Mouse (Mus musculus) intestine, embryonic 14.5 days (tissue): ENCODE data around the gene Slc16a14. TPM values are rescaled to one million over a fixed set of nuclear protein-coding genes. Genes with fewer than 3 reads are reported as not detected.

Experiments used
- ATAC-seq: fragments of 200-750 bp; cut with Nextera tagmentation; replicated peaks from 2 replicates; pipeline ENCODE4 v1.8.0; 2017; ENCODE audit warnings: low read depth, moderate number of reproducible peaks, moderate TSS enrichment, moderate library complexity; ENCODE audit not compliant: low FRiP score, low TSS enrichment
- DNase-seq: peaks from one replicate; pipeline ENCODE4 v3.0.0-alpha.2; 2018; ENCODE audit warnings: low spot score
- H3K27ac ChIP-seq: fragments of 300-500 bp; sonication (generic); 2 replicates; pipeline ENCODE4 v1.5.1; 2014; ENCODE audit warnings: low read depth, mild to moderate bottlenecking, control low read depth
- H3K27me3 ChIP-seq: fragments of 300-500 bp; sonication (generic); replicated peaks from 2 replicates; pipeline ENCODE4 v1.6.1; 2014; ENCODE audit warnings: low read length, control low read depth; ENCODE audit not compliant: control insufficient read depth, insufficient read depth
- H3K36me3 ChIP-seq: fragments of 300-500 bp; sonication (generic); 2 replicates; pipeline ENCODE4 v1.6.1; 2014; ENCODE audit warnings: low read length, control low read depth; ENCODE audit not compliant: control insufficient read depth, insufficient read depth
- H3K4me1 ChIP-seq: fragments of 300-500 bp; sonication (generic); replicated peaks from 2 replicates; pipeline ENCODE4 v1.6.1; 2014; ENCODE audit warnings: low read length, control low read depth, mixed read lengths; ENCODE audit not compliant: control insufficient read depth, insufficient read depth
- H3K4me2 ChIP-seq: fragments of 300-500 bp; sonication (generic); 2 replicates; pipeline ENCODE4 v1.6.1; 2014; ENCODE audit warnings: low read length
- H3K4me3 ChIP-seq: fragments of 300-500 bp; sonication (generic); 2 replicates; pipeline ENCODE4 v1.5.1; 2014; ENCODE audit warnings: low read depth, low read length, control low read depth, mixed read lengths
- H3K9ac ChIP-seq: fragments of 300-500 bp; sonication (generic); 2 replicates; pipeline ENCODE4 v1.6.1; 2014; ENCODE audit warnings: mild to moderate bottlenecking, low read length
- H3K9me3 ChIP-seq: fragments of 300-500 bp; sonication (generic); 2 replicates; pipeline ENCODE4 v1.6.1; 2016; ENCODE audit warnings: low read length, control low read depth; ENCODE audit not compliant: control insufficient read depth
- WGBS: fragments of 180-500 bp; shearing (Covaris S2); extraction: QIAGEN DNeasy Blood & Tissue Kit; methylation state at CpG from one replicate; pipeline ENCODE4 v1.1.7; 2014; 5-methylcytosine and 5-hydroxymethylcytosine counted together
- polyA plus RNA-seq: library from polyadenylated mRNA; unstranded; fragments of >200 nt; fragmentation: Nextera tagmentation; extraction: Ambion mirVana; gene quantifications from 2 replicates; pipeline ENCODE4 v1.2.1, GENCODE M21; 2014

Gene Slc16a14
- polyA plus RNA-seq, 1 experiment from 2014 or later = 0.26 TPM

- Histone ChIP-seq H3K9me3 (no peaks in the 10 kb centered on the region), H3K36me3 (no peaks in the 10 kb centered on the region), H3K4me3 (no peak overlapping the region), H3K9ac (no peak overlapping the region), H3K27ac (no peak overlapping the region), H3K27me3 (no peaks in the 10 kb centered on the region), H3K4me2 (no peak overlapping the region), H3K4me1 (0 out of 2 replicates have a peak, but pooled peaks cover 2% of the 10 kb centered on the region)
- WGBS = 70% methylated on average over 4 of the region's 4 CpGs
- no peak for DNase-seq
- ATAC-seq = no peak
These were observed 66.1 kb downstream of the Slc16a14 start for GRCm38 (mm10) chr1:84868841-84869240.

- H3K4me3 ChIP-seq = no peak overlapping the region
- ATAC-seq = no peak
- H3K36me3 ChIP-seq = no peaks in the 10 kb centered on the region
- no peak overlapping the region for H3K9ac ChIP-seq
- H3K4me1 ChIP-seq = 0 out of 2 replicates have a peak, but pooled peaks cover 2% of the 10 kb centered on the region
- no peaks in the 10 kb centered on the region for H3K27me3 ChIP-seq
- H3K27ac ChIP-seq = no peak overlapping the region
- no peaks in the 10 kb centered on the region for H3K9me3 ChIP-seq
- H3K4me2 ChIP-seq = no peak overlapping the region
- DNase-seq = no peak
These were observed 66.6 kb downstream of the Slc16a14 start for GRCm38 (mm10) chr1:84868311-84868710.

GRCm38 (mm10) chr1:84866706-84867230 is 68.2 kb downstream of the Slc16a14 start:
- 0 out of 2 replicates have a peak, but pooled peaks cover 2% of the 10 kb centered on the region for H3K4me1 ChIP-seq
- no peak overlapping the region for H3K4me3 ChIP-seq
- no peak overlapping the region for H3K9ac ChIP-seq
- DNase-seq (no peak), ATAC-seq (no peak)
- H3K27me3 ChIP-seq = no peaks in the 10 kb centered on the region
- no peaks in the 10 kb centered on the region for H3K36me3 ChIP-seq
- H3K9me3 ChIP-seq = no peaks in the 10 kb centered on the region
- WGBS = 95% methylated on average over 3 of the region's 3 CpGs
- H3K27ac ChIP-seq = no peak overlapping the region
- no peak overlapping the region for H3K4me2 ChIP-seq

DNA sequence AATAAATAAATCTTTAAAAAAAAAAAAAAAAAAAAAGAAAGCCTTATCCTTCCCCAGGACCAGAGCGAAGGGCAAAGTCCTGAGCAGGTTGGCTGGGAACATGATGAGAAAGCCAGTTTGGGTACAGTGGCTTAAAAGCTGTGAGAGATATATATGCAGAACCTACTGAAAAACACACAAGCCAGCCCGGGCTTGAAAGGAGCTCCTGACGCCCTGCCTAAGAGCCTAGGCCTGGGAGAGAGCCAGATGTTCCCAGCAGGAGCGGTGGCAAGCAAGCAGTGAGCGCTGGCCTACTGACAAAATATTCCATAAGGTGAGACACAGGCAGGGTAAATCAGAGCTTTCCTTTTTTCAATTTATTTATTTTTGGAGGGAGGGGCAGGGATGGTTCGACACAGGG is 68.7 kb downstream of the Slc16a14 start:
- ATAC-seq = no peak
- Histone ChIP-seq H3K9me3 (no peaks in the 10 kb centered on the region), H3K4me3 (no peak overlapping the region), H3K27ac (no peak overlapping the region), H3K9ac (no peak overlapping the region), H3K4me1 (0 out of 2 replicates have a peak, but pooled peaks cover 2% of the 10 kb centered on the region), H3K4me2 (no peak overlapping the region), H3K27me3 (no peaks in the 10 kb centered on the region), H3K36me3 (no peaks in the 10 kb centered on the region)
- no peak for DNase-seq
- WGBS = 88% methylated on average over 6 of the region's 6 CpGs

DNA sequence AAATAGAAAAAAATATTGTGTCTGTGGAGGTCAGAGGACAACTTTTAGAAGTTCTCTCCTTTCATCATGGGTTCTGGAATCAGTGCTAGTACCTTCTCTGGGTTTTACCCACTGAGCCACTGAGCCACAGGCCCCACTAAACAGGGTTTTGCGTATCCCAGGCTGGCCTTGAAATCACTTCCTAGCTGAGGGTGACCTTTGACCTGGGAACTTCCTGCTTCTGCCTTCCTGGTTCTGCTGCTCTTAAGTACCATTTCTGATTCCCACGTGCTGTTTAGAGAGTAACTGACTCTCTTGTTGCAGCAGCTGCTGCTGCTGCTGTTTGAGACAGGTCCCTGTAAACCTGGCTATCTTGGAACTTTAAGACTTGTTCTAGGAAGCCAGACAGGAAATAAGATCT is 70.3 kb downstream of the Slc16a14 start:
- H3K4me2 ChIP-seq = no peak overlapping the region
- no peaks in the 10 kb centered on the region for H3K27me3 ChIP-seq
- no peak for DNase-seq
- H3K9me3 ChIP-seq = no peaks in the 10 kb centered on the region
- no peak overlapping the region for H3K4me3 ChIP-seq
- WGBS = 42% methylated on average over 2 of the region's 2 CpGs
- H3K27ac ChIP-seq = no peak overlapping the region
- H3K4me1 ChIP-seq = 0 out of 2 replicates have a peak, but pooled peaks cover 2% of the 10 kb centered on the region
- no peaks in the 10 kb centered on the region for H3K36me3 ChIP-seq
- H3K9ac ChIP-seq = no peak overlapping the region
- no peak for ATAC-seq

- Histone ChIP-seq H3K4me1 (0 out of 2 replicates have a peak, but pooled peaks cover 2% of the 10 kb centered on the region), H3K27me3 (no peaks in the 10 kb centered on the region), H3K4me3 (no peak overlapping the region), H3K36me3 (no peaks in the 10 kb centered on the region), H3K9ac (no peak overlapping the region), H3K27ac (no peak overlapping the region), H3K4me2 (no peak overlapping the region), H3K9me3 (no peaks in the 10 kb centered on the region)
- DNase-seq (no peak), ATAC-seq (no peak)
- WGBS = 47% methylated on average over 1 of the region's 1 CpGs
These were observed 73.7 kb downstream of the Slc16a14 start for GRCm38 (mm10) chr1:84861255-84861630.

GRCm38 (mm10) chr1:84860360-84861254 is 74.3 kb downstream of the Slc16a14 start:
- Histone ChIP-seq H3K36me3 (no peaks in the 10 kb centered on the region), H3K4me1 (0 out of 2 replicates have a peak, but pooled peaks cover 2% of the 10 kb centered on the region), H3K9ac (no peak overlapping the region), H3K9me3 (no peaks in the 10 kb centered on the region), H3K4me3 (no peak overlapping the region), H3K4me2 (no peak overlapping the region), H3K27ac (no peak overlapping the region), H3K27me3 (no peaks in the 10 kb centered on the region)
- 75% methylated on average over 10 of the region's 10 CpGs for WGBS
- ATAC-seq (no peak), DNase-seq (no peak)

DNA sequence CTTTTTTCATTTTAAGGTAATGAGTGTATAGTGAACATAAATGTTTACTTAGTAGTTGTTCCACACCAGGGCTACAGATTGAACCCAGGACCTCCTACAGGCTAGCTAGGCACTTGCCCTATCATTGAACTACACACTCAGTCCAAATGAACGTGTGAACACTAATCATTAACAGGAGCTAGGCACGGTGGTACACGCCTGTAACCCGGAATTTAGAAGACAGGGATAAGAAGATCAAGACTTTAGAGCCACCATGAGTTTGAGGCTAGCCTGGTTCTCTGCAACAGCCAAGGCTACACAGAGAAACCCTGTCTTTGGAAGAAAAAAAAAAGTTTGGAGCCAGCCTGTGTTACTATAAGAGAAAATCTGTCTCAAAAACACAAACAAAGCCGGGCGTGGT is 75.3 kb downstream of the Slc16a14 start:
- H3K9ac ChIP-seq = no peak overlapping the region
- 82% methylated on average over 6 of the region's 6 CpGs for WGBS
- no peak overlapping the region for H3K27ac ChIP-seq
- H3K27me3 ChIP-seq = no peaks in the 10 kb centered on the region
- no peaks in the 10 kb centered on the region for H3K9me3 ChIP-seq
- H3K4me1 ChIP-seq = no peaks in the 10 kb centered on the region
- H3K36me3 ChIP-seq = no peaks in the 10 kb centered on the region
- DNase-seq = no peak
- no peak overlapping the region for H3K4me3 ChIP-seq
- no peak overlapping the region for H3K4me2 ChIP-seq
- ATAC-seq = no peak
